Mouse (Mus musculus) B cell, adult 67 days (primary cell): ENCODE data around the gene Prss46. TPM values are rescaled to one million over a fixed set of nuclear protein-coding genes. Genes with fewer than 3 reads are reported as not detected.

Experiments used
- total RNA-seq, 2 experiments: library from RNA; stranded (reverse); gene quantifications; 4 replicates each; pipeline ENCODE4 v1.2.4; 2023

Prss46 gene
- not detected for total RNA-seq

DNA sequence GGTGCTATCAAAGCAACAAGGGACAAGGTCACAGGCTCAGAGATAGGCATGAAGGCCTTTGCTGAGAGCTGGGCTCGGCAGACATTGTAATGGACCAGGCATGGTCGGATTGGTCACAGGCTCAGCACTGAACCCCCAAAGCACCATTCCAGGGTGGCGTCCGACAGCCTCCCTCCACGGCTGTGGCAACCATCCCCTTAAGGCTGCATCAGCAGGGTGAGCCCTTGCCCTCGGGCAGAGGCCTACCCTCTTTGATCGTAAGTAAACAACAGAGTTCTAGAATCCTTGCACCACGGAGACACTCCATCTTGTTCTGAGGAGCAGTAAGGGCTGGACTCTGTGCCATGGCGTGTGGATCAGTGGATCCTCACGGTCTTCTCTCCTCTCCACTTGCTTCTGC, at the start of gene Prss46:
Gene Prss46 (plus strand): TSS at position 301 of the 400 bp plus-strand sequence.

DNA sequence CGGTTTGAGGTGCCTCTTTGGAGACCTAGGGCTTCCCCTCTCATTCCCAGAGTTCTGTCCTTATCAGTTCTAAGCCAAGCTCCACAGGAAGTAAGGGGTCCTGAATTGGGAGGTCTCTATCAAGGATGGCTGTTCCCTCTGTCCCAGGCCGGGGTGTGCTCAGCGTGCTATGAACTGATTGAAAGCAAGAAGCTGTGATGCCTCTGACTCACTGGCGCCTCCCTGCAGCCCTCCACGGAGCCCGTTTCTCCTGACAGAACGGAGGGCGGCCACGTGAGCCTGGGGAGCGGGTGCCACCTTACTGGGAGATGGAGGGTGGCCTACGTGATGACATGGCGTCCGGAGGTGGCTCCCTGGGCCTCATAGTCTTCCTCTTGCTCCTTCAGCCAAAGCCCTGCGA, 46.4 kb upstream of the Prss46 start, which contains the start of gene Prss42:
Gene Prss42 (plus strand): TSS at position 301 of the 400 bp plus-strand sequence.

DNA sequence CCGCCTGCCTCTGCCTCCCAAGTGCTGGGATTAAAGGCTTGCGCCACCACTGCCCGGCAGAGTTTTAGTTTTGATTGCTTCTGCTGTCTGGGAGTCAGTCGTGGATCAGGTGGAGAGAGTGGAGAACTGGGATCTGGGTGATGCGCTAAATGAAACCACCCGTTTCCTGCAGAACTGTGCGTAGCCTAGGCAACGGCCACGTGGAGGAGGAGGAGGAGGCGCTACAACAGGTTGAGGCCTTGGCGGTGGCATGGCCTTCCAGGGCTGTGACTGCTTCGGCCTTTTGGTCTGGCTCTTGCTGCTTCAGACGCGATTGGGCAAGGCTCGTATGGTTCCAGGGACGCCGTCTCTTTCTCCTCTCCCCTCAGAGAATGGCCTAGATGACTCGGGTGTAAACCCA, 30.5 kb upstream of the Prss46 start, which contains the start of gene Prss44:
Gene Prss44 (plus strand): TSS at position 206 of the 400 bp plus-strand sequence.

DNA sequence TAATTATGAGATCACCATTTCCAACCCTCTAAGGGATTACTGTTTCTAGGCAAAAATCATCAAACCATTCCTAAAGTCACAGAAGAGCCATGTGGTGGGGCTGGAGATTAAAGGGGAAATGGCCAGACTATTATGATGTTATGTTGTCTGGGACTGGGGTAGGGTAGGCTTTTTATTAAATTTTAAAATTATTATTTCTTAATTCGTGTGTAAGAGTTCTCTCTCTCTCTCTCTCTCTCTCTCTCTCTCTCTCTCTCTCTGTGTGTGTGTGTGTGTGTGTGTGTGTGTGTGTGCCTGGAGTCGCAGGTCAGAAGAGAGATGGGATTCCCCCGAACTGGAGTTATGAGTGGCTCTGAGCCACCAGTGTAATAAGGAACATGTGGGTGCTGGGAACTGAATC, 17.9 kb upstream of the Prss46 start, which contains the start of gene Prss43:
Gene Prss43 (plus strand): TSS at position 301 of the 400 bp plus-strand sequence.

DNA sequence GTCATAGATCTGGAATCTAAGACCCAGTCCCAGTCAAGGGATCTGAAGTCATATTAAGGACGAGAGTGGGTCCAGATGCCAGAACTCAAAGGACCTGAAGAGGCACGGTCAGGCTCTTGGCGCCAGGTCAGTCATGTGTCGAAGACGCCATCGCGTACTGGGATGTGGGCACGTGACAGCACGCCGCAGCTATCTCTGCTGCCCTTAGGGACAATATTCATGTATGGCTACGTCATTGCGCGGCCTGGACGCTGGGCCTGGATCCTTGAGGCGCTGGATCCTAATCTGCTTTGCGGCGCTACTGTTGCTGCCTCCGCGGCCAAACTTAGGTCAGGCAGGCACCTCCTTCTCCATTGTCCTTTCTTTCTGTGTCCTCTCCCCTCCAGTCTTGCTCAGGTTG, 9.9 kb upstream of the Prss46 start, which contains the start of gene Prss45:
Gene Prss45 (plus strand): TSS at position 178 of the 400 bp plus-strand sequence.

DNA sequence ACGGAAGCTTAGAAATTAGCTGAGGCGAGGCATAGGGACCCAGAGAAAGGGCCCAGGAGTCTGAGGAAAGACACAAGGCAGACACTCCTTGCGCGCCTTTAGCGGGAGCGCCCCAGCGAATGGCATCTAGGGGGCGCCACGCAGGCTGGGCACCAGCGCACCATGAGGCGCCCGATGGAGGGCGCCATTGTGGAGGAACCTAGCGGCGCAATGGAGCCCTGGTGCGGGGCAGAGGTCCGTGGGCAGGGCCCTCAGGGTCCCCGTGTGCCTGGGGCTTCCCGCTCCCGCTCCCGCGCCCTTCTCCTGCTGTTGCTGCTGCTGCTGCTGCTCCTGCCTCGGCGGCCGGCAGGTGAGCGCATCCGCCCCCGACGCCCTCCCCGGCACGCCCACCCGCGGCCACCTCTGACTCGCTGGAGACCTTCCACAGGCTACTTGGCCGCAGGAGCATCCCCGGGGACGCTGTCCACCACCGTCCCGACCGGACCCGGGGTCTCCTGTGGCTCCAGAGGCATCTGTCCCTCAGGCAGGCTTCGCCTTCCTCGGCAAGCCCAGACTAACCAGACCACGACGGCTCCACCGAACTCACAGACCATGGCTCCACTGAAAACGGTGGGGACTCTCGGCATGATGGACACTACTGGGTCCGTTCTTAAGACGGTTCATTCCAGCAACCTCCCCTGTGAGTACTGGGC, 13.6 kb downstream of the Prss46 start, which contains the start of gene Prss50:
Gene Prss50 (plus strand): TSS at position 187 of the 692 bp plus-strand sequence.

DNA sequence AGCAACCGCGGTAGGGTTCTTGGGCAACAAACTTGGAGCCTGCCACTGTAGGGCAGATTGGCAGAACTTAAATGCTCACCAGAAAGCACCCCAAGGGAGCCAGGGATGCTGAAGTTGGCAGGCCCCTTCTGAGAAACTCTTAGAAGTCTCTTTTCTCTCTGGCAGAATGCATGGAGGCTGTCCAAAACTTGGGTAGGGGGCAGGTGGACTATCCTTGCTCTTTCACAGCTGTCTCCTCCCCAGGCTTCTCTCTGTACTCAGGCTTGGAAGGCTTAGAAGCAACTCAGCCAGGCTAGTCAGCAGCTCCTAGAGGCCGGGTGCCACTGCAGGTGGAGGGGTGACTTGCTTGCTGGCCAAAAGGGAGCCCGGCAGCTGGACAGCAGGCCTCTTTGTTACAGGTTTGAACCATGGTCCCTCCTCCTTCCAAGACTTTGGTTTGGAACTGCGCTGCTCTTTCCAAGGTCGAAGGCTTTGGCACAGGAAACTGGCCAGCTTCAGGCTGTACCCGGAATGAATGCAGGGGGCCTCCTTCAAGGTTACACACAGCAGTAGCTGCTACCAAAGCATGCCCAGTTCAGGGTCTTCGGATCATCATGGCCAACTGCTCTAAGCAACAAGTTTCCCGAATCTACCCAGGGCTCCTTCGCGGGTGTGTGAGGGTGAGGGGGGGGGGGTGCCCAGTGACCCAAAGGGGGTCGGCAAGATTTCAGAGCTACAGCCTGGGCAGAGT, 35.0 kb downstream of the Prss46 start, which contains the start of gene Als2cl:
Gene Als2cl (plus strand): TSS at position 680 of the 730 bp plus-strand sequence.

DNA sequence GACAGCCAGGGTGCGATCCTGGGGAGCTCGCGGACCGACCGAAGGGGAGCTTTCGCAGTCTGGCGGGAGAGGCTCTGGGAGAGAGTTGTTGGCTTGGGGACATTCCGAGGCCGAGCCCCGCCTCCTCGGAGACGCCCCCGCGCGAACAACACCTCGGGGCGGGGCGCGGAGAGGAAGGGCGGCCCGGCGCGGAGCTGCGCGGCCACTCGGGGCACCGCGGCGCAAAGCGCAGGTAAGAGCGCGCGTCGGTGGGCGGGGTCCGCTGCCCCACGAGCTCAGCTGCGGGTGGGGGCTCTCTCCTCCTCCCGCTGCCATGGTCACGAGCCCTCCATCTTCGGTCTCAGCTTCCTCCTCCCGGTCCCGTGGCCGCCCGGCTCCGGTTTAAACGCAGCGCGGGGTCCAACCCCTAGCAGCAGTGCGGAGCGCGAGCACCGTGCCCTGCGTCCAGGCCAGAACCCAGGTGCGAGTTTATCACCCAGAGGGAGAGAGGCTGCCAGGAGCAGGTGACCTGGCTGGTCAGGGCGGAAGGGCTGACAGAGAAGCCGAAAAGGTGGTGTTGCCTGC, 35.8 kb downstream of the Prss46 start, which contains the start of gene Tmie:
Gene Tmie (minus strand): TSS at position 116 of the 564 bp plus-strand sequence.

Other genes with a start within 250 kb of the Prss46 start
- 1 to 10 TPM; 2.7 to 3.8 TPM for gene Nradd, start 220.1 kb upstream of the Prss46 start, total RNA-seq
- 10 to 100 TPM; 33.5 to 41.6 TPM for gene Nbeal2, start 190.3 kb upstream of the Prss46 start, total RNA-seq
- gene Ccdc12, start 188.0 kb upstream of the Prss46 start, total RNA-seq: 10 to 100 TPM; 68.8 to 88.5 TPM
- gene Myl3, start 102.6 kb upstream of the Prss46 start, total RNA-seq: under 1 TPM in 1 of 2 experiments, not detected in 1; 0.83 TPM
- not detected for gene Pth1r, start 97.4 kb upstream of the Prss46 start, total RNA-seq
- gene Prss42, start 46.3 kb upstream of the Prss46 start, total RNA-seq: not detected
- not detected for gene Prss44, start 30.5 kb upstream of the Prss46 start, total RNA-seq
- gene Prss43, start 17.8 kb upstream of the Prss46 start, total RNA-seq: not detected
- not detected for gene Prss45, start 9.9 kb upstream of the Prss46 start, total RNA-seq
- not detected for gene Prss50, start 13.5 kb downstream of the Prss46 start, total RNA-seq
- gene Als2cl, start 35.4 kb downstream of the Prss46 start, total RNA-seq: 1 to 10 TPM in 1 of 2 experiments, under 1 TPM in 1; 0.68 to 1.1 TPM
- gene Tmie, start 35.6 kb downstream of the Prss46 start, total RNA-seq: not detected
- gene Fam240a, start 72.4 kb downstream of the Prss46 start, total RNA-seq: not detected
- not detected for gene Tdgf1, start 101.7 kb downstream of the Prss46 start, total RNA-seq
- under 1 TPM in 1 of 2 experiments, not detected in 1; 0.38 TPM for gene Lrrc2, start 107.0 kb downstream of the Prss46 start, total RNA-seq
- gene Rtp3, start 146.1 kb downstream of the Prss46 start, total RNA-seq: not detected
- 1 to 10 TPM; 2.3 to 4.3 TPM for gene Ltf, start 174.8 kb downstream of the Prss46 start, total RNA-seq
- gene Ccrl2, start 213.0 kb downstream of the Prss46 start, total RNA-seq: 1 to 10 TPM; 2.8 to 4.6 TPM